Mouse (Mus musculus): ENCODE data around the gene Rab3d. TPM values are rescaled to one million over a fixed set of nuclear protein-coding genes. Genes with fewer than 3 reads are reported as not detected.

Rab3d gene
- polyA plus RNA-seq, 1 experiment from 2014 or later = 57.3 TPM

GRCm38 (mm10) chr9:21954635-21955034 is 36.6 kb upstream of the Rab3d start:
- no peak overlapping the region for H3K27ac ChIP-seq
- peaks cover 10% of the 10 kb centered on the region for H3K27me3 ChIP-seq
- no peak overlapping the region for H3K9ac ChIP-seq
- ATAC-seq (ENCODE audit: insufficient number of reproducible peaks, low FRiP score, low TSS enrichment, low read depth) = no peak
- H3K4me2 ChIP-seq = no peak overlapping the region
- H3K36me3 ChIP-seq = no peaks in the 10 kb centered on the region; the same call in 1 of the 2 replicates
- WGBS = 80% methylated on average over 3 of the region's 3 CpGs
- peaks cover 10% of the 10 kb centered on the region for H3K4me1 ChIP-seq
- no peak overlapping the region for H3K4me3 ChIP-seq
- H3K9me3 ChIP-seq = no peaks in the 10 kb centered on the region

GRCm38 (mm10) chr9:21953600-21953999 is 35.6 kb upstream of the Rab3d start:
- Histone ChIP-seq H3K4me1 (peaks cover 10% of the 10 kb centered on the region), H3K4me3 (no peak overlapping the region), H3K36me3 (no peaks in the 10 kb centered on the region), H3K4me2 (no peak overlapping the region), H3K9me3 (no peaks in the 10 kb centered on the region), H3K27me3 (peaks cover 5% of the 10 kb centered on the region), H3K27ac (no peak overlapping the region), H3K9ac (no peak overlapping the region)
- ATAC-seq (ENCODE audit: insufficient number of reproducible peaks, low FRiP score, low TSS enrichment, low read depth) = no peak
- WGBS = 9% methylated on average over 3 of the region's 3 CpGs

GRCm38 (mm10) chr9:21951977-21952376 is 34.0 kb upstream of the Rab3d start:
- Histone ChIP-seq H3K27ac (no peak overlapping the region), H3K4me3 (no peak overlapping the region), H3K9me3 (no peaks in the 10 kb centered on the region), H3K27me3 (peaks cover 20% of the 10 kb centered on the region), H3K4me2 (no peak overlapping the region), H3K36me3 (no peaks in the 10 kb centered on the region), H3K9ac (no peak overlapping the region), H3K4me1 (peaks cover 14% of the 10 kb centered on the region)
- ATAC-seq (ENCODE audit: insufficient number of reproducible peaks, low FRiP score, low TSS enrichment, low read depth) = no peak
- WGBS = 80% methylated on average over 3 of the region's 3 CpGs

DNA sequence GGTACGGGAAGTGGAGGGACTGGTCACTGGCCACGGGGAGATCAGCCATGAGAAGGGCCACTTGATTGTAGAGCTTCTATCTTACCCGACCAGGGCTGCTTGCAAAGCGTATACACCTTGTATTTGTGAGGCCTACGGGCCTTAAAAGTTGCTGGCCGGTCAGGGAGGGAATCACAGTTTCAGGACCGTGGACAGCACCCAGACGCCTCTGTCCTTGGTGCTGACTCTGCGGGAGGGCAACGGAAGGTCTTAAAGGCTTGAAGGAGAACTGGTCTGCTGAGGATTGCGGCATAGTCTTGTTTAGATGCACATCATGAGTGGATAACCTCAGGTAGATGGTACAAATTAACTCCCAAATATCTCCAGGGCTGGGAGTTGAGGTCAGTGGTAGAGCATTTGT is 32.3 kb upstream of the Rab3d start:
- Histone ChIP-seq H3K4me3 (no peak overlapping the region), H3K9me3 (no peaks in the 10 kb centered on the region), H3K36me3 (no peaks in the 10 kb centered on the region), H3K9ac (no peak overlapping the region), H3K27ac (no peak overlapping the region), H3K27me3 (peaks cover 31% of the 10 kb centered on the region), H3K4me2 (no peak overlapping the region), H3K4me1 (peaks cover 7% of the 10 kb centered on the region)
- no peak for ATAC-seq (ENCODE audit: insufficient number of reproducible peaks, low FRiP score, low TSS enrichment, low read depth)
- WGBS = 18% methylated on average over 11 of the region's 11 CpGs

DNA sequence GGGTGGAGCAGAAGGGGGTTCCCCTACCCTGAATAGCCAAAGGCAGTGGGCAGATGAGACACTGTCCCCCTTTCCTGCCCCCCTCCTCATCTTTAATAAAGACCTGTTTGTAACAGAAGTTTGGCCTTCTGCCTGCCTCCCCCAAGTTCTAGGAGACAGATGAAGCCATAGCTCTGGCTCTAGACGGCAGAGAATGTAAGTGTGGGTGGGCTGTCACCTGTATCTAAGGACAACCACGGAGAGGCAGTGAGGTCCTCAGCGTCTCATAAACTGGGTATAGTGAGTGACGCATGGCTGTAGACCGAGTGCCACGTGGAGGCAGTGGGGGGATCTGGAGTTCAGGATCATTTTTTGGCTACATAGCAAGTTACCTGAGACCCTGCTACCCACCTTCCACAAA is 30.8 kb upstream of the Rab3d start:
- Histone ChIP-seq H3K9me3 (no peaks in the 10 kb centered on the region), H3K27me3 (peaks cover 31% of the 10 kb centered on the region), H3K4me1 (peaks cover 4% of the 10 kb centered on the region), H3K4me2 (no peak overlapping the region), H3K9ac (no peak overlapping the region), H3K4me3 (no peak overlapping the region), H3K27ac (no peak overlapping the region), H3K36me3 (no peaks in the 10 kb centered on the region)
- ATAC-seq (ENCODE audit: insufficient number of reproducible peaks, low FRiP score, low TSS enrichment, low read depth) = no peak
- WGBS = 59% methylated on average over 6 of the region's 6 CpGs

- H3K9me3 ChIP-seq = no peaks in the 10 kb centered on the region
- peaks cover 4% of the 10 kb centered on the region for H3K4me1 ChIP-seq
- no peak overlapping the region for H3K9ac ChIP-seq
- no peak overlapping the region for H3K27ac ChIP-seq
- ATAC-seq (ENCODE audit: insufficient number of reproducible peaks, low FRiP score, low TSS enrichment, low read depth) = no peak
- H3K4me3 ChIP-seq = no peak overlapping the region
- H3K27me3 ChIP-seq = peaks cover 35% of the 10 kb centered on the region
- WGBS = 53% methylated on average over 8 of the region's 8 CpGs
- H3K36me3 ChIP-seq = no peaks in the 10 kb centered on the region
- no peak overlapping the region for H3K4me2 ChIP-seq
Observed at GRCm38 (mm10) chr9:21948146-21948545, 30.2 kb upstream of the Rab3d start.

GRCm38 (mm10) chr9:21947540-21948130 is 29.6 kb upstream of the Rab3d start:
- Histone ChIP-seq H3K4me3 (no peak overlapping the region), H3K27ac (no peak overlapping the region), H3K9me3 (no peaks in the 10 kb centered on the region), H3K4me1 (peaks cover 4% of the 10 kb centered on the region), H3K27me3 (peaks cover 35% of the 10 kb centered on the region), H3K4me2 (no peak overlapping the region), H3K36me3 (no peaks in the 10 kb centered on the region), H3K9ac (no peak overlapping the region)
- 8% methylated on average over 28 of the region's 28 CpGs for WGBS
- ATAC-seq (ENCODE audit: insufficient number of reproducible peaks, low FRiP score, low TSS enrichment, low read depth) = no peak

- Histone ChIP-seq H3K9me3 (no peaks in the 10 kb centered on the region), H3K4me3 (no peak overlapping the region), H3K36me3 (no peaks in the 10 kb centered on the region; the same call in 1 of the 2 replicates), H3K4me1 (peaks cover 4% of the 10 kb centered on the region), H3K4me2 (no peak overlapping the region), H3K9ac (no peak overlapping the region), H3K27ac (no peak overlapping the region), H3K27me3 (peaks cover 33% of the 10 kb centered on the region)
- ATAC-seq (ENCODE audit: insufficient number of reproducible peaks, low FRiP score, low TSS enrichment, low read depth) = no peak
- 16% methylated on average over 23 of the region's 23 CpGs for WGBS
Observed at GRCm38 (mm10) chr9:21944267-21944666, 26.3 kb upstream of the Rab3d start.

DNA sequence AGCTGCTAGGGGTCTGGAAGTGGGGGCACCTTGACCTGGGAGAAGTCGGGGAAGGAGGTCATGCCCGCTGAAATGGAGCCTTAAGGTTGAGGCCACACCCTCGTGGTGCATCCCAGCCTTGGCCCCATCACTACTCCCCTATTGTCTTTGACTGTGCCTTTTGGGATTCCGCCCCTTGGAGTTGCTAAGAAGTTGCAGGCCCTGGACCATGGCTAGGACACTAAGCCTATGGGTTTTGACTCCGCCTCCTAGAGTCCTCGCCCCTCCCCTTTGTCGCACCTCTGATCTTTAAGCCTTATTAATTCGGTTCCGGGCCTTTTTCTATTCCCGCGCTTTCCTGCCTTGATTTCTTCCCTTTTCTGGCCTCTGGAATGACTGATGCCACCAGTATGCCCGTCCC is 25.6 kb upstream of the Rab3d start:
- H3K27ac ChIP-seq = no peak overlapping the region
- H3K27me3 ChIP-seq = peaks cover 31% of the 10 kb centered on the region
- H3K36me3 ChIP-seq = no peaks in the 10 kb centered on the region; the same call in 1 of the 2 replicates
- no peaks in the 10 kb centered on the region for H3K9me3 ChIP-seq
- WGBS = 38% methylated on average over 12 of the region's 12 CpGs
- no peak overlapping the region for H3K4me2 ChIP-seq
- H3K9ac ChIP-seq = no peak overlapping the region
- ATAC-seq (ENCODE audit: insufficient number of reproducible peaks, low FRiP score, low TSS enrichment, low read depth) = no peak
- no peak overlapping the region for H3K4me3 ChIP-seq
- H3K4me1 ChIP-seq = peaks cover 4% of the 10 kb centered on the region

DNA sequence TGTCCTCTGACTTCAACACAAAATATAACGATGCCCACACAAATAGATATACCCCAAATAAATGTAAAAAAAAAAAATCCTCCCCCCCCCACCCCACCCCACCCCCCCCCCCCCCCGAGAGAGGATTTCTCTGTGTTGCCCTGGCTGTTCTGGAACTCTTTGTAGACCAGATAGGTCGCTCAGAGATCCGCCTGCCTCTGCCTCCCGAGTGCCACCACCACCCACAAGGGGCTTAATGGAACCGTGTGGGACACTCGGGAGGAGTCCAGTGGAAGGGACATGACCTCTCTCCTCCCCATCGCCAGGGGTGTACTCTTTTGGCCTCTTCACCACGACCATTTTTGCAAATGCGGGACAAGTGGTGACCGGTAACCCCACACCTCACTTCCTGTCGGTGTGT is 25.1 kb upstream of the Rab3d start:
- Histone ChIP-seq H3K9me3 (no peaks in the 10 kb centered on the region), H3K4me3 (no peak overlapping the region), H3K36me3 (no peaks in the 10 kb centered on the region; the same call in 1 of the 2 replicates), H3K27me3 (peaks cover 25% of the 10 kb centered on the region), H3K9ac (no peak overlapping the region), H3K27ac (no peak overlapping the region), H3K4me2 (no peak overlapping the region), H3K4me1 (peaks cover 4% of the 10 kb centered on the region)
- WGBS = 74% methylated on average over 12 of the region's 12 CpGs
- ATAC-seq (ENCODE audit: insufficient number of reproducible peaks, low FRiP score, low TSS enrichment, low read depth) = no peak

DNA sequence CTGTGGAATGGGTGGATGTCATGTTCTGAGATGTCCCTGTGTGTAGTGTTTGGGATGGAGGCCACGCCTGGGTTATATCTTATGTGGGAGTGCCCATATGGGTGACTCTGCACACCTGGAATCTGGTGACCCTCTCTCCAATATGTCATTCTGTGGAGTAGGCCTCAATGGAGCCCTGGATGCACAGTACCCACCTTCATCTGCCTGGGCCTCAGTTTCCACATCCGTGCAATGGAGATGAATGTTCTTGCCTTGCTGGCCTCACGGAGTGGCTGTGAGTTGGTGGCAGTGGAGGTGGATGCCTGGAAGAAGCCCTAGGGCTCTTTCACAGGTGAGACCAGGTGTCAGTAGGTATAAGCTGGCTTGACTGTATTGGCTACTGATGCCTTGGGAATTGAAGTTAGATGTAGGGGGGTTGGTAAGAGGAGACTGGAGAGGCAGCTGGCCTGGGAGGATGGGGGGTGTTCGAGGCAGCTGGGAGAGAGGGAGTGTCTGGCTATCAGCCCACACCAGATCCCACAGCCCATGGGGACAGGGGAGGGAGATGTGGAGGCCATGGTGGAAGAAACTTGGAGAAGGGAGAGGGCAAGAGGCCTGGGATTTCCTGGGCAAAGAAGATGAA is 20.4 kb upstream of the Rab3d start:
- Histone ChIP-seq H3K4me3 (no peak overlapping the region), H3K4me1 (peaks cover 12% of the 10 kb centered on the region; the same call in 1 of the 2 replicates), H3K27me3 (peaks cover under 1% of the 10 kb centered on the region; the same call in 1 of the 2 replicates), H3K4me2 (no peak overlapping the region), H3K9me3 (no peaks in the 10 kb centered on the region), H3K36me3 (no peaks in the 10 kb centered on the region; the same call in 1 of the 2 replicates), H3K27ac (no peak overlapping the region), H3K9ac (no peak overlapping the region)
- no peak for ATAC-seq (ENCODE audit: insufficient number of reproducible peaks, low FRiP score, low TSS enrichment, low read depth)
- 78% methylated on average over 4 of the region's 4 CpGs for WGBS

- no peaks in the 10 kb centered on the region for H3K27me3 ChIP-seq
- H3K9ac ChIP-seq = no peak overlapping the region
- no peaks in the 10 kb centered on the region; the same call in 1 of the 2 replicates for H3K36me3 ChIP-seq
- peaks cover 15% of the 10 kb centered on the region; the same call in 1 of the 2 replicates for H3K4me1 ChIP-seq
- H3K4me3 ChIP-seq = peak overlapping the region; percentile 59; the same call in 1 of the 2 replicates
- H3K4me2 ChIP-seq = no peak overlapping the region
- no peak overlapping the region for H3K27ac ChIP-seq
- 73% methylated on average over 4 of the region's 4 CpGs for WGBS
- no peak for ATAC-seq (ENCODE audit: insufficient number of reproducible peaks, low FRiP score, low TSS enrichment, low read depth)
- H3K9me3 ChIP-seq = no peaks in the 10 kb centered on the region
Observed at GRCm38 (mm10) chr9:21937711-21938175, 19.8 kb upstream of the Rab3d start.

Data from limb, embryonic 15.5 days (tissue).